Mouse (Mus musculus) heart, adult 2 months (tissue): ENCODE data around the gene Bmp7. TPM values are rescaled to one million over a fixed set of nuclear protein-coding genes. Genes with fewer than 3 reads are reported as not detected.
A peak's percentile ranks its signal among the peaks of the same experiment; 100 is the strongest.

ENCODE experiments used
- DNase-seq, 2 experiments: peaks; one replicate each; pipeline ENCODE4 v3.0.0; 2021
- H3K27ac ChIP-seq: fragments of 200-600 bp; 2 replicates; pipeline ENCODE4 v1.8.1; 2022
- H3K27me3 ChIP-seq: fragments of 200-500 bp; 2 replicates; pipeline ENCODE4 v1.6.1; 2012; ENCODE audit warnings: mild to moderate bottlenecking, low read length, inconsistent platforms, mixed read lengths; ENCODE audit not compliant: control insufficient read depth, insufficient read depth
- H3K36me3 ChIP-seq: fragments of 200-500 bp; 2 replicates; pipeline ENCODE4 v1.6.1; 2012; ENCODE audit warnings: low read length, inconsistent platforms; ENCODE audit not compliant: control insufficient read depth, insufficient read depth
- H3K4me1 ChIP-seq: fragments of 200-500 bp; 2 replicates; pipeline ENCODE4 v1.6.1; 2011; ENCODE audit warnings: low read length; ENCODE audit not compliant: control insufficient read depth, insufficient read depth
- H3K4me3 ChIP-seq: fragments of 200-600 bp; 2 replicates; pipeline ENCODE4 v1.8.1; 2022
- H3K79me2 ChIP-seq: fragments of 200-500 bp; replicated peaks from 2 replicates; pipeline ENCODE4 v1.6.1; 2012; ENCODE audit warnings: mild to moderate bottlenecking, inconsistent platforms, low read length, moderate library complexity, mixed read lengths; ENCODE audit not compliant: control insufficient read depth, insufficient read depth
- H3K9ac ChIP-seq: fragments of 200-500 bp; 2 replicates; pipeline ENCODE4 v1.6.1; 2012; ENCODE audit warnings: low read depth, mild to moderate bottlenecking, control low read depth, inconsistent platforms, low read length, mixed read lengths
- CTCF ChIP-seq: fragments of 200-600 bp; IDR thresholded peaks from 2 replicates; pipeline ENCODE4 v1.8.1; 2022; ENCODE audit warnings: antibody characterized with exemption, mild to moderate bottlenecking, moderate library complexity
- EP300 ChIP-seq: fragments of 200-500 bp; IDR thresholded peaks from 2 replicates; pipeline ENCODE4 v1.6.1; 2011; ENCODE audit warnings: low read depth, low read length, control low read depth; ENCODE audit not compliant: insufficient read depth
- POLR2A ChIP-seq: fragments of 200-500 bp; IDR thresholded peaks from 2 replicates; pipeline ENCODE4 v1.6.1; 2011; ENCODE audit warnings: mild to moderate bottlenecking, low read depth, low read length, control low read depth; ENCODE audit not compliant: insufficient read depth
- WGBS: fragments of 180-500 bp; shearing (Covaris S2); methylation state at CpG from one replicate; pipeline ENCODE4 v1.1.7; 2018; 5-methylcytosine and 5-hydroxymethylcytosine counted together
- intact Hi-C: fragments of 180-260 bp; cut with DNase I; formaldehyde crosslinking; loops from one replicate; pipeline ENCODE4 v1.15.1; 2025
- polyA plus RNA-seq: library from polyadenylated mRNA; depleted of rRNA; stranded (reverse); fragments of >200 nt; gene quantifications from 2 replicates; pipeline ENCODE4 v1.2.3, GENCODE M21; 2012
- total RNA-seq, 2 experiments: library from RNA; stranded (reverse); gene quantifications; 2 replicates each; pipeline ENCODE4 v1.2.3; 2021

Gene Bmp7
- total and polyA plus RNA-seq, 3 experiments: 0.86 to 2.1 (median 0.94) TPM

DNA sequence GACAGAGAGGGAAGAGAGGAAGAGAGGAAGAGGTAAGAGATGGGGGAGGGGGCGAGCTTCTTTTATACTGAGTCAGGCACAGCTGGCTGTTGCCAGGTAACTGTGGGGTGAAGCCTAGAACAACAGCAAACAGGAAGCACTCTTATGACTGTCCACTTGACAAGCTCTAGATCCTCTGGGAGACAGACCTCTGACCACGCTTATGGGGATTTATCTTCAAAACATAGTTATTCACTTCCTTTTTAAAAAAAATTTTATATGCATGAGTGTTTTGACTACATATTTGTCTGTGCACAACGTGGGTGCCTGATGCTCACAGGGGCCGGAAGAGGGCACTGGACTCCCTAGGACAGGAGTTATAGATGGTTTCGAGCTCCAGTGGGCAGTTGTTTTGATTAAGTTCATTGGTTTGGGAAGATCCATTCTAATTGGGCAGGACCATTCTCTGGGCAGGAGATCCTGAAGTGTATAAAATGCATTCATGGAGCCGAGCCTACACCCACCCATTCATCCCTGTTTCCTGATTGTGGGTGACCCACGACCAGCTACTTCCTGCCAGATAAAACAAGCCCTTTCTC is 36.6 kb upstream of the Bmp7 start:
- 34% methylated on average over 7 of the region's 7 CpGs for WGBS
- Histone ChIP-seq H3K9ac (no peak overlapping the region), H3K27ac (no peak overlapping the region), H3K4me1 (no peaks in the 10 kb centered on the region; the same call in 1 of the 2 replicates), H3K36me3 (no peaks in the 10 kb centered on the region), H3K4me3 (no peak overlapping the region), H3K27me3 (no peaks in the 10 kb centered on the region), H3K79me2 (no peaks in the 10 kb centered on the region)
- intact Hi-C loops: no loop called here
- DNase-seq: no peak
- TF ChIP-seq CTCF (no peak), EP300 (no peak), POLR2A (no peak)

DNA sequence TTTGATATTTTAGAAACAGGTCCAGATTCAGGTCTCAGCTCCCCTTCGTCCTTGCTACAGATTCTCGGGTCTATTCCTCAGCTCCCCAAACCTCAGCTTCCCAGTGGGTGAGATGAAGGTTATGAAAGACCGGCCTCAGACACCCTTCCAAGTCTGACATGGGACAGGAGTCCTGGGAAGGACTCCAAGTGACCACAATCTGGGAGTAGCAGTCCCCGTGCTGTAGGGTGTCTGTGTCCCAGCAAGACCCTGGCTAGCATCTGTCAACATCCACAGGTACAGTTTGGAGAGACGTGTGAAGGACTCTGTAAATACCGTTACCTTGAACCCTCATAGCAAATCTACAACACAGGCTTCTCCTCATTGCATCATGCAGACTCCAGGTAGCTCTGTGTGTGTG is 35.0 kb upstream of the Bmp7 start:
- Histone ChIP-seq H3K27me3 (no peaks in the 10 kb centered on the region), H3K27ac (no peak overlapping the region), H3K9ac (no peak overlapping the region), H3K79me2 (no peaks in the 10 kb centered on the region), H3K4me3 (no peak overlapping the region), H3K4me1 (no peaks in the 10 kb centered on the region; the same call in 1 of the 2 replicates), H3K36me3 (no peaks in the 10 kb centered on the region)
- 61% methylated on average over 6 of the region's 6 CpGs for WGBS
- TF ChIP-seq POLR2A: no peak
- TF ChIP-seq CTCF: no peak
- peak; percentile 76 for TF ChIP-seq EP300
- DNase-seq: peak in 1 of 2 experiments; percentile 35
- intact Hi-C loops: no loop called here

DNA sequence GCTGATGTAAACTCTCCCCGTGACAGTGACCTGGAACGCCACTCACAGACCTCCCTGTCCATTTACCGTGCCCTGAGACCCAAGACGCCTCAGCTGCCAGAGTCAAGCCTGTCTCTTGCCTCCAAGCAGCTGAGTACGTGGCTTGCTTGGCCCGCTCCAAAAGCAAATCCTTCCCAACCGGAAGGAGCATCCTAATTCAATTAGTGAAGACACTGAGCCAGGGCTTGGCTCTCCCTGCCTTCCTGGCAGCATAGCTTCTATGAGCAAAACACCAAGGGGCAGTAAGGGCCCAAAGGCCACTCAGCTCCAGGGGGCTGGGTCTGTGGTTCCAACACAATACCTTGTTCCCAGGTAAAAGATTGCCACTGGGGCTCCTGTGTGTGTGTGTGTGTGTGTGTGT is 34.6 kb upstream of the Bmp7 start:
- intact Hi-C loops: no loop called here
- no peak for DNase-seq
- Histone ChIP-seq H3K4me3 (no peak overlapping the region), H3K9ac (no peak overlapping the region), H3K4me1 (no peaks in the 10 kb centered on the region; the same call in 1 of the 2 replicates), H3K79me2 (no peaks in the 10 kb centered on the region), H3K27me3 (no peaks in the 10 kb centered on the region), H3K27ac (no peak overlapping the region), H3K36me3 (no peaks in the 10 kb centered on the region)
- 56% methylated on average over 7 of the region's 7 CpGs for WGBS
- no peak for TF ChIP-seq EP300

DNA sequence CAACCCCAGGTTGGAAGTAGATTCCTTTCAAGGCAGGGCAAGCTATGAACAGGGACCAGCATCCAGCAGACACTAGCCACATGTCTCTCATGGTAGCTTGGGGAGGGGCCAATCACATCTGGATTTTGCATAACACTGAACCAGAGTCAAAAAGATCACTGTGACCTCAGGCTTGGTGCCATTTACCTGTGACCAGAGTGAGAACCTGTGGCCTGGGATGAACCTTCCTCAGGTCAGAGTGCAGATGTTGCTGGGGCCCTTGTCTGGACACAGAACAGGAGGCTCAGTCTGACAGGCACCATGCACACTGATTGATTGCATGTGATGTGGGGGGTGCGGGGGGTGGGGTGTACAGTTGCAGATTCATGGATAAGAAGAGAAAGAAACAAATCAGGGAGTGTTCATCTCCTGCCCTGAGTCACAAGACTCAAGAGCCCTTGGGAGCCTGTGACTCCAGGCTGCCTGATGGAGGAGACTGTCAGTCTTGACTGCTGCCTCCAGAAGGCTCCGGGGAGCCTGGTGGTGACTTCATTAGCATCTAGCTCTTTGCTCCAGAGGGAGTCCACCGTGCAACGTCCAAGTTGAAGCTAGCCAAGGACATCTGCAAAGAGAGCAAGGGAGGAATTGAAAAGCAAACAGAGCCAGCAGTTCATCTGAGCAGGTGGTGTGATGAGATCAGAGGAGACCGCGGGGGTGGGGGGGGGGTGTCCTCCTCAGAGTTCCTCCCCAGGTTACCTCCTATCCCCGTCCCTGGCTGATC is 33.9 kb upstream of the Bmp7 start:
- intact Hi-C loops: no loop called here
- no peak overlapping the region for H3K4me3 ChIP-seq
- no peak for DNase-seq
- no peaks in the 10 kb centered on the region for H3K79me2 ChIP-seq
- no peaks in the 10 kb centered on the region; the same call in 1 of the 2 replicates for H3K4me1 ChIP-seq
- 28% methylated on average over 7 of the region's 7 CpGs for WGBS
- no peak overlapping the region for H3K27ac ChIP-seq
- H3K9ac ChIP-seq: no peak overlapping the region
- H3K27me3 ChIP-seq: no peaks in the 10 kb centered on the region
- H3K36me3 ChIP-seq: no peaks in the 10 kb centered on the region
- TF ChIP-seq POLR2A: no peak
- no peak for TF ChIP-seq CTCF
- TF ChIP-seq EP300: no peak

DNA sequence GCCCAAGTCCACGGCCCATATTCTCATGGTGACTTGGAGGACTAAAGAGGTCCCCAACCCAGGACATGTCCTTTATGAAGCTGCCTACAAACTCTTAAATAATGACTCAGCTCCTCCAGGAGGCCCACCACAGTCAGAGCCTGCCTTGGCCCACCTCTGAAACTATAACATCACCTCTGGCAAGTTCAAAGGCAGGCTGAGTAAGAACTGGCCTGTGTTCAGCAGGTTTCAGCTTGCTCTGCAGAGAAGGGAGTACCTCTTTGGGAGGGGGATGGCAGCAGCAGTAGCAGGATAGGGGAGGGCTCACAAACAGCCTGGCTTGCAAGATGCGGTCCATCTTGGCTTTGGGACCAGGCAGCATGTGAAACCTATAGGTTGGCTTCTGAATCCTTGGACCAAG is 31.7 kb upstream of the Bmp7 start:
- intact Hi-C loops: no loop called here
- no peak overlapping the region for H3K27ac ChIP-seq
- no peak overlapping the region for H3K4me3 ChIP-seq
- DNase-seq: no peak
- H3K9ac ChIP-seq: no peak overlapping the region
- no peak for TF ChIP-seq CTCF
- no peak for TF ChIP-seq POLR2A
- no peak for TF ChIP-seq EP300
- H3K4me1 ChIP-seq: no peaks in the 10 kb centered on the region; the same call in 1 of the 2 replicates
- 84% methylated on average over 2 of the region's 2 CpGs for WGBS
- H3K27me3 ChIP-seq: no peaks in the 10 kb centered on the region
- no peaks in the 10 kb centered on the region for H3K79me2 ChIP-seq
- H3K36me3 ChIP-seq: no peaks in the 10 kb centered on the region

DNA sequence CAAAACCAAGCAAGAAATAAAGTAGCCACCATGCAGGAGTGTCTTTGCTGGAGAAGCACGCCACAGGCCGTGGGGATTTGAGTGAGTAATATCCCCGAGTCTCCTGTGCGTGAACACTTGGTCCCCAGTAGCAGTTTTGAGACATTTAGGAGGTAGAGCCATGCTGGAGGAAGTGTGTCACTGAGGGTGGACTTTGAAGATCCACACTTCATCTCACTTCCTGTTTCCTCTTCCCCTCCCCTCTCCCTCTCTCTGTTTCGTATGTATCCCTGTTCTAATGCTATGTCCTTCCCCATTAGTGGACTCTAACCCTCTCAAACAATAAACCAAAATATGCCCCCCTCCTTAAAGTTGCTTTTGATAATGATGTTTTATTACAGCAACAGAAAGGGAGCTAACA is 26.4 kb upstream of the Bmp7 start:
- Histone ChIP-seq H3K9ac (no peak overlapping the region), H3K4me3 (no peak overlapping the region), H3K27me3 (no peaks in the 10 kb centered on the region), H3K79me2 (no peaks in the 10 kb centered on the region), H3K27ac (no peak overlapping the region), H3K4me1 (no peaks in the 10 kb centered on the region), H3K36me3 (no peaks in the 10 kb centered on the region)
- TF ChIP-seq POLR2A (no peak), EP300 (no peak), CTCF (no peak)
- DNase-seq: no peak
- WGBS: 65% methylated on average over 5 of the region's 5 CpGs
- intact Hi-C loops: no loop called here
